Mouse (Mus musculus) G1E (cell line): ENCODE data around the gene Tas1r2. TPM values are rescaled to one million over a fixed set of nuclear protein-coding genes. Genes with fewer than 3 reads are reported as not detected.
A peak's percentile ranks its signal among the peaks of the same experiment; 100 is the strongest.

ENCODE experiments used
- ATAC-seq: 2 replicates; pipeline ENCODE4 v1.8.0; 2016; ENCODE audit warnings: mild to moderate bottlenecking; ENCODE audit not compliant: insufficient number of reproducible peaks, poor library complexity, low FRiP score, severe bottlenecking; ENCODE audit errors: extremely low read depth
- DNase-seq: peaks from one replicate; pipeline ENCODE4 v3.0.0; 2012; ENCODE audit warnings: low spot score
- H3K27me3 ChIP-seq: 2 replicates; pipeline ENCODE4 v1.6.1; 2012; ENCODE audit warnings: mild to moderate bottlenecking, low read length, inconsistent platforms; ENCODE audit not compliant: insufficient read depth
- H3K36me3 ChIP-seq: replicated peaks from 2 replicates; pipeline ENCODE3; 2012; ENCODE audit warnings: mild to moderate bottlenecking, inconsistent platforms
- H3K4me1 ChIP-seq: 2 replicates; pipeline ENCODE4 v1.6.1; 2012; ENCODE audit warnings: low read depth, low read length, inconsistent platforms, mixed read lengths; ENCODE audit not compliant: insufficient read depth
- H3K4me3 ChIP-seq: 2 replicates; pipeline ENCODE4 v1.5.1; 2012; ENCODE audit warnings: low read depth, mild to moderate bottlenecking, inconsistent platforms, low read length, moderate library complexity, mixed read lengths
- H3K9me3 ChIP-seq: replicated peaks from 2 replicates; pipeline ENCODE4 v1.6.1; 2012; ENCODE audit warnings: inconsistent platforms
- CTCF ChIP-seq: IDR thresholded peaks from 2 replicates; pipeline ENCODE4 v1.5.1; 2012; ENCODE audit warnings: low read depth, low read length, inconsistent platforms, mixed read lengths
- GATA1 ChIP-seq: IDR thresholded peaks from 2 replicates; pipeline ENCODE4 v1.6.1; 2012; ENCODE audit warnings: borderline replicate concordance, low read length, inconsistent platforms, mixed read lengths
- GATA2 ChIP-seq: IDR thresholded peaks from 2 replicates; pipeline ENCODE4 v1.6.1; 2012; ENCODE audit warnings: low read depth, low read length, inconsistent platforms, borderline replicate concordance
- POLR2AphosphoS5 ChIP-seq: IDR thresholded peaks from 2 replicates; pipeline ENCODE4 v1.6.1; 2012; ENCODE audit warnings: low read depth, low read length, inconsistent platforms; ENCODE audit not compliant: insufficient replicate concordance
- TAL1 ChIP-seq: conservative IDR thresholded peaks from 2 replicates; pipeline ENCODE4 v1.6.1; 2012; ENCODE audit warnings: low read depth, low read length, inconsistent platforms, mixed read lengths
- polyA plus RNA-seq: library from polyadenylated mRNA; stranded (reverse); fragments of >175 nt; gene quantifications from 2 replicates; pipeline ENCODE4 v1.2.3, GENCODE M21; 2012
- total RNA-seq, 2 experiments: library from RNA; stranded (forward) in 1 of 2; stranded (reverse) in 1 of 2; fragments of 200-1000 nt in 1 of 2; fragments of >200 nt in 1 of 2; fragmentation: Nextera tagmentation in 1 of 2; gene quantifications; 2 replicates each; pipeline ENCODE4 v1.2.3; 2014 to 2017

Gene Tas1r2
- total and polyA plus RNA-seq, 3 experiments = not detected

DNA sequence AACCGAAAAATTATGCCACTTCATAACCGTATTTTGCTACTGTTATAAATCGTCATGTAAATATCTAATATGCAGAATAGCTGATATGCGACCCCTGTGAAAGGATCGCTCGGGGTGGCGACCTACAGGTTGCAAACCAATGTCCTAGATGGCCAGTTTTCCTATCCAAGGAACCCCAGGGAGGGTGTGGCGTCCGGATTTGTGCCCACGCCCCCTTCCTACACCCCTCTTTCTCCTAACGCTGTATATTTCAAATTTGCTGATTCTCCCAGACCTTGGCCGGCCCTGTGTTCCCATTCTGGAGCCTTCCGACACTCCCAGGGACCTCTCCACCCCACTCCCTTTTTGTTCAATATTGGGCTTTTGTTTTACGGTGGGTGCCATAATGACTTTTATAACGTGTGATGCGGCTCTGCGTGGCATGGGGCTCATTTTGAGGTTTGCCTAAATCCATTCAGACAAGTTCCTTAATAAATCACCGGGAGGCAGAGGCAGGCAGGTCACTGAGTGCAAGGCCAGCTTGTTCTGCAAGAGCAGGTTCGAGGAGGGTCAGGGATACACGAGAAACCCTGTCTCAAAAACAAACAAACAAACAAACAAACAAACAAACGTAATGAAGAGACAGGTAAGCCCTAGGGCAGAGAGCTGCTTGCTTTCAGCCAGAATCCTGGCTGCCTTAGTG, 29.8 kb upstream of the Tas1r2 start:
- Histone ChIP-seq H3K27me3 (no peaks in the 10 kb centered on the region), H3K9me3 (no peaks in the 10 kb centered on the region), H3K4me1 (peaks cover 57% of the 10 kb centered on the region), H3K4me3 (peak overlapping the region; percentile 83), H3K36me3 (peaks cover 30% of the 10 kb centered on the region)
- TF ChIP-seq GATA2 = no peak
- DNase-seq (no peak), ATAC-seq (no peak)

DNA sequence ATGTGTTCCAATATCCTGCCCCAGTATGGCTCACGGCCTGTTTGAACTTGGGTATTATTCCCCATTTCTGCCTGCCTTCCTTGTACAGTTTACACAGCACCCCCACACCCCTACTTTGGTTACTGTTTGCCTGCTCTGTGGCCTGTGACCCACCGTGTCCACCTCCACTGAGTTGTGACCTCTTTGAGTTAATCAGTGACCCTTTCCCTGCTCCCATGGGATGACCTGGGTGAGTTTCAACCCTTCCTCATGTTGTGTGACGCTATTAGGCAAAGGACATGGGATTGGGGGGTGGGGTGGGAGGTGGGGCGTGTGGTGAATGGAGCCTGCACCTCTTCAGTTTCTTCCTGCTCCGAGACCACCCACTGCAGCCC, 29.2 kb upstream of the Tas1r2 start:
- Histone ChIP-seq H3K4me1 (peaks cover 60% of the 10 kb centered on the region), H3K4me3 (peak overlapping the region; percentile 83; the same call in 1 of the 2 replicates), H3K9me3 (no peaks in the 10 kb centered on the region), H3K36me3 (peaks cover 35% of the 10 kb centered on the region), H3K27me3 (no peaks in the 10 kb centered on the region)
- TF ChIP-seq POLR2AphosphoS5 = no peak
- TF ChIP-seq CTCF = no peak
- no peak for TF ChIP-seq TAL1
- no peak for TF ChIP-seq GATA2
- no peak for TF ChIP-seq GATA1
- DNase-seq (no peak), ATAC-seq (no peak)

- Histone ChIP-seq H3K4me3 (no peak overlapping the region; the same call in 1 of the 2 replicates), H3K4me1 (peaks cover 65% of the 10 kb centered on the region), H3K36me3 (peaks cover 41% of the 10 kb centered on the region), H3K9me3 (no peaks in the 10 kb centered on the region), H3K27me3 (no peaks in the 10 kb centered on the region)
- TF ChIP-seq TAL1 (no peak), POLR2AphosphoS5 (no peak), GATA1 (no peak), GATA2 (no peak), CTCF (no peak)
- DNase-seq = no peak
- no peak for ATAC-seq
Observed at GRCm38 (mm10) chr4:139624706-139625105, 28.6 kb upstream of the Tas1r2 start.

DNA sequence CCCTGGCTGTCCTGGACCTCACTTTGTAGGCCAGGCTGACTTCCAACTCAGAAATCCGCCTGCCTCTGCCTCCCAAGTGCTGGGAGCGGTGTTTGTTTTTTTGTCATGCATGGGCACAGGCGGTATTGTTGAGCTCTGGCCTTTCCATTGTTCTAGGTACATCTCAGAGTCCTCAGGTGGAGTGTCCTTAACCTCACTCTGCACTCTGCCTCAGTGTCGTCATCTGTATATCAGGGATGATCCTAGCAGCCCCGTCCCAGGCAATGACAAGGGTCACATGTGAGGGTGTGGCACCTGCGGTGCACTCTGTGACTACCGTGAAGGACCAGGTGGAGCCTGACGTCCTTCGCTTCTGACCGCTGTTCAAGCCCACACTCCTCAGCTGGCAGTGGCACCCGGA, 26.0 kb upstream of the Tas1r2 start:
- Histone ChIP-seq H3K36me3 (peaks cover 57% of the 10 kb centered on the region), H3K9me3 (no peaks in the 10 kb centered on the region), H3K4me3 (no peak overlapping the region), H3K27me3 (no peaks in the 10 kb centered on the region), H3K4me1 (peaks cover 68% of the 10 kb centered on the region)
- TF ChIP-seq CTCF (no peak), GATA2 (no peak), TAL1 (no peak), GATA1 (no peak), POLR2AphosphoS5 (no peak)
- no peak for DNase-seq
- ATAC-seq = no peak

- H3K4me1 ChIP-seq = peaks cover 52% of the 10 kb centered on the region
- ATAC-seq (no peak), DNase-seq (no peak)
- TF ChIP-seq CTCF (no peak), GATA1 (no peak), GATA2 (no peak), POLR2AphosphoS5 (no peak), TAL1 (no peak)
- peaks cover 71% of the 10 kb centered on the region for H3K36me3 ChIP-seq
- H3K27me3 ChIP-seq = no peaks in the 10 kb centered on the region
- H3K4me3 ChIP-seq = no peak overlapping the region
- no peaks in the 10 kb centered on the region for H3K9me3 ChIP-seq
Observed at GRCm38 (mm10) chr4:139630171-139630570, 23.2 kb upstream of the Tas1r2 start.

DNA sequence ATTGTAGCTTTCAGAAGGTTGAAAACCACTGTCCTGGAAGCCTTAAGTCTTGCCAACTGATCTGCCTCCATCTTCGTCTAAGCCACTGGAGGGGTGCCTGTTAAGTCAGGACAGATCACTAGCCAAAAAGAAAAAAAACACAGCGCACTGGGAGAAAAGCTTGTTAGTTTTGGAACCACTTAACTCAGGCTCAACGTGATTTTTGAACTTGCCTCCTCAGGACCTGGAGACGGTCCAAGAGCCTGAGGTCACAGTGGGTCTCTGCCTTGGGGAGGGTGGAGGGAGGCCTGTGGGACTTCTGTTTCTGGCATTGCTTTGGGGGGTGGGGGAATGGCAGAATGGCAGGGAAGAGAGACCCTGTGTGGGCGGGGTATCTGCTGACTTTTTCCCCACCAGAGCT, 22.2 kb upstream of the Tas1r2 start:
- peaks cover 50% of the 10 kb centered on the region for H3K4me1 ChIP-seq
- H3K36me3 ChIP-seq = peaks cover 72% of the 10 kb centered on the region
- no peaks in the 10 kb centered on the region for H3K27me3 ChIP-seq
- ATAC-seq = no peak
- TF ChIP-seq GATA2 (no peak), GATA1 (no peak), CTCF (no peak), TAL1 (no peak), POLR2AphosphoS5 (no peak)
- no peak for DNase-seq
- H3K9me3 ChIP-seq = no peaks in the 10 kb centered on the region
- no peak overlapping the region for H3K4me3 ChIP-seq

DNA sequence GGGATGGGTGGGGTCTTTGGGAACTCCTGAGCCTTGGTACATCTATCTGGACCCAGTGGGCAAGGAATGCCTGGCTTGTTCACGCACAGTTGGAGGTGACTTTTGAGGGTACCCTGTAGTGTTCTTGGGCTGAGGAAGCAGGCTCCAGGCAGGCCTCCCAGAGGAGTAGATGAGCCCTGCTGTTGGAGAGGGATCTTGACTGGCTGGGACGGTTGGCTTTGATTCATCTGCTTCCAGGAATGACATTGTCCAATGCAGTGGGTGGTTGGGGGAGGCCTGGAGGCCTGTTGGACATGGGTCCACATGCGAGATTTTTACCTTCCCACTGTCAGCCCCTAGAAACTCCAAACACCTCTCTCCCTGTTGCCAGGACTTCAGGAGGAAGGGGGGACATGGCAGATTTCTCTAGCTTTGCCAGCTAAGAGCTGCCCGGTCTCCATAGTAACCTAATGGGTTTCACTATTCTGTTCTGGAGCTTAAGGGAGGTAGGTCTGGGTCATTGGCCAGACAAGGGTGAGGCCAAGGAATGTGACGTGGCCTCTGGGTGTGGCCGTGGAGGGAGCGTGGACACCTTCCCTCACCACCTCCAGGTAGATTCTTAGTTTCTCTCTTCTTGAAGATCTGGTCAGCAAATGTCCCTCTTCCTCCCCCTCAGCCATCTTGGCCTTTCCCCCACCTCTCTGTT, 21.6 kb upstream of the Tas1r2 start:
- no peak for ATAC-seq

More for the DNA sequence above, 21.6 kb upstream of the Tas1r2 start:
- H3K27me3 ChIP-seq = no peaks in the 10 kb centered on the region
- no peak overlapping the region for H3K4me3 ChIP-seq
- no peaks in the 10 kb centered on the region for H3K9me3 ChIP-seq
- DNase-seq = no peak
- TF ChIP-seq CTCF (no peak), POLR2AphosphoS5 (no peak), GATA1 (no peak), GATA2 (no peak), TAL1 (no peak)
- H3K4me1 ChIP-seq = peaks cover 53% of the 10 kb centered on the region
- peaks cover 74% of the 10 kb centered on the region for H3K36me3 ChIP-seq
